Mouse (Mus musculus): Measurements from ENCODE around the gene Chrna1.

- TF ChIP-seq POLR2A (IDR thresholded peaks at IDR 0.05; ENCODE audit: borderline replicate concordance, extremely low read depth, low read depth, low read length), result no peak
- TF ChIP-seq CTCF (IDR thresholded peaks at IDR 0.05; ENCODE audit: insufficient read depth, low read length), result no peak
Measured at GRCm38 (mm10) chr2:73608391-73608790, 28.3 kb upstream of the Chrna1 start.

All from lung, adult 2 months (tissue).